Mouse (Mus musculus): ENCODE results near the gene Cav2.

Gene Cav2

GRCm38 (mm10) chr6:17280939-17281756 lies at the start of gene Cav2:
TSS of gene Cav2 (plus strand) at chr6:17281185.
- in situ Hi-C loops (cut with MboI, MseI), result no loop called here

GRCm38 (mm10) chr6:17239693-17240092 lies 41.3 kb upstream of the Cav2 start:
- in situ Hi-C loops (cut with MboI, MseI), result no loop called here

GRCm38 (mm10) chr6:17241013-17241412 lies 40.0 kb upstream of the Cav2 start:
- in situ Hi-C loops (cut with MboI, MseI), result no loop called here

- in situ Hi-C loops (cut with MboI, MseI), result no loop called here
Measured at GRCm38 (mm10) chr6:17246959-17247358, 34.0 kb upstream of the Cav2 start.

GRCm38 (mm10) chr6:17247673-17248072 lies 33.3 kb upstream of the Cav2 start:
- in situ Hi-C loops (cut with MboI, MseI), result no loop called here

GRCm38 (mm10) chr6:17248241-17248640 lies 32.7 kb upstream of the Cav2 start:
- in situ Hi-C loops (cut with MboI, MseI), result no loop called here

- in situ Hi-C loops (cut with MboI, MseI), result no loop called here
Measured at GRCm38 (mm10) chr6:17251958-17252357, 29.0 kb upstream of the Cav2 start.

- in situ Hi-C loops (cut with MboI, MseI), result no loop called here
Measured at GRCm38 (mm10) chr6:17258142-17258541, 22.8 kb upstream of the Cav2 start.

GRCm38 (mm10) chr6:17258911-17259310 lies 22.1 kb upstream of the Cav2 start:
- in situ Hi-C loops (cut with MboI, MseI), result no loop called here

- in situ Hi-C loops (cut with MboI, MseI), result no loop called here
Measured at GRCm38 (mm10) chr6:17262786-17263185, 18.2 kb upstream of the Cav2 start.

- in situ Hi-C loops (cut with MboI, MseI), result no loop called here
Measured at GRCm38 (mm10) chr6:17265043-17265442, 15.9 kb upstream of the Cav2 start.

- in situ Hi-C loops (cut with MboI, MseI), result no loop called here
Measured at GRCm38 (mm10) chr6:17266466-17266865, 14.5 kb upstream of the Cav2 start.

GRCm38 (mm10) chr6:17278366-17278765 lies 2.6 kb upstream of the Cav2 start:
- in situ Hi-C loops (cut with MboI, MseI), result no loop called here

- in situ Hi-C loops (cut with MboI, MseI), result no loop called here
Measured at GRCm38 (mm10) chr6:17281757-17282092, 740 bp downstream of the Cav2 start.

- in situ Hi-C loops (cut with MboI, MseI), result no loop called here
Measured at GRCm38 (mm10) chr6:17282159-17282558, 1.2 kb downstream of the Cav2 start.

- in situ Hi-C loops (cut with MboI, MseI), result no loop called here
Measured at GRCm38 (mm10) chr6:17283834-17284233, 2.8 kb downstream of the Cav2 start.

- in situ Hi-C loops (cut with MboI, MseI), result no loop called here
Measured at GRCm38 (mm10) chr6:17286381-17286780, 5.4 kb downstream of the Cav2 start.

GRCm38 (mm10) chr6:17295116-17295515 lies 14.1 kb downstream of the Cav2 start:
- in situ Hi-C loops (cut with MboI, MseI), result no loop called here

- in situ Hi-C loops (cut with MboI, MseI), result no loop called here
Measured at GRCm38 (mm10) chr6:17305954-17306601, 25.1 kb downstream of the Cav2 start, which contains the start of gene Cav1. TSS of gene Cav1 (plus strand) at chr6:17306335.

- in situ Hi-C loops (cut with MboI, MseI), result no loop called here
Measured at GRCm38 (mm10) chr6:17306602-17307325, 25.8 kb downstream of the Cav2 start.

- in situ Hi-C loops (cut with MboI, MseI), result no loop called here
Measured at GRCm38 (mm10) chr6:17307461-17308115, 26.6 kb downstream of the Cav2 start.

- in situ Hi-C loops (cut with MboI, MseI), result no loop called here
Measured at GRCm38 (mm10) chr6:17308661-17309060, 27.7 kb downstream of the Cav2 start.
